Mouse (Mus musculus): ENCODE data around the gene Tmem98. TPM values are rescaled to one million over a fixed set of nuclear protein-coding genes. Genes with fewer than 3 reads are reported as not detected.
A peak's percentile ranks its signal among the peaks of the same experiment; 100 is the strongest.

The Tmem98 gene
- polyA plus RNA-seq, 1 experiment from 2014 or later = 9.9 TPM

GRCm38 (mm10) chr11:80784294-80784743, 25.7 kb upstream of the Tmem98 start:
- H3K9me3 ChIP-seq (replicated peaks; ENCODE audit: control insufficient read depth, low read length) = no peaks in the 10 kb centered on the region
- ATAC-seq (ENCODE audit: low read depth) = peak; percentile 68
- H3K9ac ChIP-seq (ENCODE audit: low read depth, low read length) = peak overlapping the region; percentile 63
- H3K36me3 ChIP-seq (ENCODE audit: control insufficient read depth, insufficient read depth) = no peaks in the 10 kb centered on the region
- H3K4me2 ChIP-seq (ENCODE audit: low read depth, low read length) = peak overlapping the region; percentile 77
- WGBS (ENCODE audit: insufficient replicate concordance) = 7% methylated on average over 3 of the region's 3 CpGs
- H3K27me3 ChIP-seq (ENCODE audit: control insufficient read depth, insufficient read depth, low read depth, low read length) = no peaks in the 10 kb centered on the region
- peak overlapping the region; percentile 42 for H3K4me3 ChIP-seq (ENCODE audit: low read depth, low read length)
- H3K4me1 ChIP-seq (ENCODE audit: control insufficient read depth, low read depth, low read length) = peaks cover 43% of the 10 kb centered on the region
- peak overlapping the region; percentile 100 for H3K27ac ChIP-seq (ENCODE audit: low read length)

- no peaks in the 10 kb centered on the region for H3K27me3 ChIP-seq (ENCODE audit: control insufficient read depth, insufficient read depth, low read depth, low read length)
- 36% methylated on average over 5 of the region's 5 CpGs for WGBS (ENCODE audit: insufficient replicate concordance)
- no peak for ATAC-seq (ENCODE audit: low read depth)
- no peak overlapping the region for H3K4me3 ChIP-seq (ENCODE audit: low read depth, low read length)
- no peaks in the 10 kb centered on the region for H3K36me3 ChIP-seq (ENCODE audit: control insufficient read depth, insufficient read depth)
- no peak overlapping the region for H3K4me2 ChIP-seq (ENCODE audit: low read depth, low read length)
- peak overlapping the region; percentile 100 for H3K27ac ChIP-seq (ENCODE audit: low read length)
- no peaks in the 10 kb centered on the region for H3K9me3 ChIP-seq (replicated peaks; ENCODE audit: control insufficient read depth, low read length)
- H3K9ac ChIP-seq (ENCODE audit: low read depth, low read length) = no peak overlapping the region
- H3K4me1 ChIP-seq (ENCODE audit: control insufficient read depth, low read depth, low read length) = peaks cover 47% of the 10 kb centered on the region
These were observed 24.3 kb upstream of the Tmem98 start for GRCm38 (mm10) chr11:80785672-80786071.

GRCm38 (mm10) chr11:80789647-80790240, 20.2 kb upstream of the Tmem98 start:
- no peak overlapping the region for H3K27ac ChIP-seq (ENCODE audit: low read length)
- no peak overlapping the region for H3K4me2 ChIP-seq (ENCODE audit: low read depth, low read length)
- H3K4me1 ChIP-seq (ENCODE audit: control insufficient read depth, low read depth, low read length) = peaks cover 31% of the 10 kb centered on the region
- no peaks in the 10 kb centered on the region for H3K27me3 ChIP-seq (ENCODE audit: control insufficient read depth, insufficient read depth, low read depth, low read length)
- no peak overlapping the region for H3K9ac ChIP-seq (ENCODE audit: low read depth, low read length)
- WGBS (ENCODE audit: insufficient replicate concordance) = 59% methylated on average over 7 of the region's 7 CpGs
- no peak for ATAC-seq (ENCODE audit: low read depth)
- H3K36me3 ChIP-seq (ENCODE audit: control insufficient read depth, insufficient read depth) = no peaks in the 10 kb centered on the region
- H3K9me3 ChIP-seq (replicated peaks; ENCODE audit: control insufficient read depth, low read length) = no peaks in the 10 kb centered on the region
- H3K4me3 ChIP-seq (ENCODE audit: low read depth, low read length) = no peak overlapping the region

GRCm38 (mm10) chr11:80790413-80790812, 19.6 kb upstream of the Tmem98 start:
- no peaks in the 10 kb centered on the region for H3K9me3 ChIP-seq (replicated peaks; ENCODE audit: control insufficient read depth, low read length)
- no peak overlapping the region for H3K27ac ChIP-seq (ENCODE audit: low read length)
- WGBS (ENCODE audit: insufficient replicate concordance) = 53% methylated on average over 3 of the region's 3 CpGs
- H3K4me3 ChIP-seq (ENCODE audit: low read depth, low read length) = no peak overlapping the region
- H3K36me3 ChIP-seq (ENCODE audit: control insufficient read depth, insufficient read depth) = no peaks in the 10 kb centered on the region
- no peak overlapping the region for H3K4me2 ChIP-seq (ENCODE audit: low read depth, low read length)
- H3K4me1 ChIP-seq (ENCODE audit: control insufficient read depth, low read depth, low read length) = peaks cover 24% of the 10 kb centered on the region
- H3K27me3 ChIP-seq (ENCODE audit: control insufficient read depth, insufficient read depth, low read depth, low read length) = no peaks in the 10 kb centered on the region
- no peak overlapping the region for H3K9ac ChIP-seq (ENCODE audit: low read depth, low read length)
- peak; percentile 61; the same call in 1 of the 2 replicates for ATAC-seq (ENCODE audit: low read depth)

GRCm38 (mm10) chr11:80791677-80792432, 18.1 kb upstream of the Tmem98 start:
- Histone ChIP-seq H3K9me3 (replicated peaks; ENCODE audit: control insufficient read depth, low read length) (no peaks in the 10 kb centered on the region), H3K4me3 (ENCODE audit: low read depth, low read length) (no peak overlapping the region), H3K27me3 (ENCODE audit: control insufficient read depth, insufficient read depth, low read depth, low read length) (no peaks in the 10 kb centered on the region), H3K27ac (ENCODE audit: low read length) (no peak overlapping the region), H3K9ac (ENCODE audit: low read depth, low read length) (no peak overlapping the region), H3K36me3 (ENCODE audit: control insufficient read depth, insufficient read depth) (no peaks in the 10 kb centered on the region), H3K4me1 (ENCODE audit: control insufficient read depth, low read depth, low read length) (peaks cover 15% of the 10 kb centered on the region), H3K4me2 (ENCODE audit: low read depth, low read length) (no peak overlapping the region)
- peak; percentile 43; the same call in 1 of the 2 replicates for ATAC-seq (ENCODE audit: low read depth)
- 30% methylated on average over 3 of the region's 3 CpGs for WGBS (ENCODE audit: insufficient replicate concordance)

- no peak for ATAC-seq (ENCODE audit: low read depth)
- peaks cover 15% of the 10 kb centered on the region for H3K4me1 ChIP-seq (ENCODE audit: control insufficient read depth, low read depth, low read length)
- no peaks in the 10 kb centered on the region for H3K36me3 ChIP-seq (ENCODE audit: control insufficient read depth, insufficient read depth)
- H3K4me3 ChIP-seq (ENCODE audit: low read depth, low read length) = no peak overlapping the region
- no peaks in the 10 kb centered on the region for H3K9me3 ChIP-seq (replicated peaks; ENCODE audit: control insufficient read depth, low read length)
- H3K27ac ChIP-seq (ENCODE audit: low read length) = no peak overlapping the region
- H3K27me3 ChIP-seq (ENCODE audit: control insufficient read depth, insufficient read depth, low read depth, low read length) = no peaks in the 10 kb centered on the region
- WGBS (ENCODE audit: insufficient replicate concordance) = 76% methylated on average over 4 of the region's 4 CpGs
- H3K9ac ChIP-seq (ENCODE audit: low read depth, low read length) = no peak overlapping the region
- H3K4me2 ChIP-seq (ENCODE audit: low read depth, low read length) = no peak overlapping the region
These were observed 16.6 kb upstream of the Tmem98 start for GRCm38 (mm10) chr11:80793386-80793785.

- no peaks in the 10 kb centered on the region for H3K9me3 ChIP-seq (replicated peaks; ENCODE audit: control insufficient read depth, low read length)
- no peak overlapping the region for H3K4me3 ChIP-seq (ENCODE audit: low read depth, low read length)
- H3K4me2 ChIP-seq (ENCODE audit: low read depth, low read length) = no peak overlapping the region
- no peak overlapping the region for H3K9ac ChIP-seq (ENCODE audit: low read depth, low read length)
- no peak overlapping the region for H3K27ac ChIP-seq (ENCODE audit: low read length)
- H3K36me3 ChIP-seq (ENCODE audit: control insufficient read depth, insufficient read depth) = no peaks in the 10 kb centered on the region
- H3K4me1 ChIP-seq (ENCODE audit: control insufficient read depth, low read depth, low read length) = peaks cover 15% of the 10 kb centered on the region
- WGBS (ENCODE audit: insufficient replicate concordance) = 42% methylated on average over 4 of the region's 4 CpGs
- no peaks in the 10 kb centered on the region for H3K27me3 ChIP-seq (ENCODE audit: control insufficient read depth, insufficient read depth, low read depth, low read length)
- ATAC-seq (ENCODE audit: low read depth) = no peak
These were observed 15.7 kb upstream of the Tmem98 start for GRCm38 (mm10) chr11:80794290-80794689.

- no peak overlapping the region for H3K27ac ChIP-seq (ENCODE audit: low read length)
- no peak overlapping the region for H3K4me2 ChIP-seq (ENCODE audit: low read depth, low read length)
- H3K36me3 ChIP-seq (ENCODE audit: control insufficient read depth, insufficient read depth) = no peaks in the 10 kb centered on the region
- H3K9me3 ChIP-seq (replicated peaks; ENCODE audit: control insufficient read depth, low read length) = no peaks in the 10 kb centered on the region
- H3K9ac ChIP-seq (ENCODE audit: low read depth, low read length) = no peak overlapping the region
- H3K27me3 ChIP-seq (ENCODE audit: control insufficient read depth, insufficient read depth, low read depth, low read length) = no peaks in the 10 kb centered on the region
- no peak for ATAC-seq (ENCODE audit: low read depth)
- H3K4me1 ChIP-seq (ENCODE audit: control insufficient read depth, low read depth, low read length) = peaks cover 7% of the 10 kb centered on the region
- 59% methylated on average over 8 of the region's 8 CpGs for WGBS (ENCODE audit: insufficient replicate concordance)
- no peak overlapping the region for H3K4me3 ChIP-seq (ENCODE audit: low read depth, low read length)
These were observed 14.5 kb upstream of the Tmem98 start for GRCm38 (mm10) chr11:80795431-80795830.

- no peak overlapping the region for H3K4me3 ChIP-seq (ENCODE audit: low read depth, low read length)
- H3K9ac ChIP-seq (ENCODE audit: low read depth, low read length) = no peak overlapping the region
- no peaks in the 10 kb centered on the region for H3K4me1 ChIP-seq (ENCODE audit: control insufficient read depth, low read depth, low read length)
- ATAC-seq (ENCODE audit: low read depth) = no peak
- no peaks in the 10 kb centered on the region; the same call in 1 of the 2 replicates for H3K27me3 ChIP-seq (ENCODE audit: control insufficient read depth, insufficient read depth, low read depth, low read length)
- H3K9me3 ChIP-seq (replicated peaks; ENCODE audit: control insufficient read depth, low read length) = no peaks in the 10 kb centered on the region; the same call in 1 of the 2 replicates
- H3K27ac ChIP-seq (ENCODE audit: low read length) = no peak overlapping the region
- WGBS (ENCODE audit: insufficient replicate concordance) = 39% methylated on average over 3 of the region's 3 CpGs
- H3K36me3 ChIP-seq (ENCODE audit: control insufficient read depth, insufficient read depth) = no peaks in the 10 kb centered on the region
- no peak overlapping the region for H3K4me2 ChIP-seq (ENCODE audit: low read depth, low read length)
These were observed 10.0 kb upstream of the Tmem98 start for GRCm38 (mm10) chr11:80799979-80800378.
